Comparison of ENCODE assay signal across 20 mouse cellular contexts in the genomic region with DNA sequence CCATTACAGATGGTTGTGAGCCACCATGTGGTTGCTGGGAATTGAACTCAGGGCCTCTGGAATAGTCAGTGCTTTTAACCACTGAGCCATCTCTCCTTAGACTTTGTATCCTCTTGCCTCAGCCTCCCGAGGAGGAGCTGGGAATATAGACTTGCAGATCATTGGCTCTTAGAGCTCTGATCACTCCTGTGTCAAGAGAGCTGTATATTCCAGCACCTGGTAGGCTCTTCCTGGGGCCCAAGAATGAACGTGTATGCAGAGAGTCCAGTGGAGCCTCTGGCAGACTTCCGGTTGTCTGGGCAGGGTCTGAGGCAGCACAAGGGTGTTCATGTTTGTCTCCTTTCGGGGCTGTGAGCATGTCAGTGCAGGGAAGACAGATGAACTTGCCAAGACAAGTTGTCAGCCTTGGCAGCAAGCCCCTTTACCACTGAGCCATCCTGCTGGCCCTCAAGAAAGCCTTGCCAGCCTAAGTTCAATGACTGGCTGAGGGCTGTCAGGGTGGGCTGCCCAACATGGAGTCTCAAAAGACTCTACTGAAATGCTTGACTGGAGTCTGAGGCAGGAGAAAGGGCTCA. TPM values are rescaled to one million over a fixed set of nuclear protein-coding genes. Genes with fewer than 3 reads are reported as not detected.
DNase-seq lines count a peak whose midpoint lies in the region; ATAC-seq and TF ChIP-seq lines count a peak whose summit lies in the region.
"Had no signal": no experiment of that assay in that cellular context is flagged by ENCODE, and none has a peak within 500 bp of the region (broad histone marks: within the 10 kb centered on the region; RNA-seq: fewer than 3 reads in every experiment).

No protein-coding gene starts in this region.

- H3K27me3 ChIP-seq in hindbrain, postnatal 0 days (ENCODE audit: insufficient read depth, low read length), result no peaks in the 10 kb centered on the region
- no peaks in the 10 kb centered on the region for H3K27me3 ChIP-seq in hindbrain, embryonic 14.5 days (ENCODE audit: control insufficient read depth, insufficient read depth, low read length)
- H3K27me3 ChIP-seq in myocyte (ENCODE audit: control insufficient read depth, insufficient read depth, insufficient read length), result no peaks in the 10 kb centered on the region
- H3K27me3 ChIP-seq: embryonic facial prominence, embryonic 13.5 days; midbrain, embryonic 15.5 days had no signal

- H3K4me1 ChIP-seq in hindbrain, postnatal 0 days (ENCODE audit: insufficient read depth, low read length), result no peaks in the 10 kb centered on the region
- H3K4me1 ChIP-seq in hindbrain, embryonic 14.5 days (replicated peaks; ENCODE audit: control insufficient read depth, insufficient read depth, low read length), result no peaks in the 10 kb centered on the region
- H3K4me1 ChIP-seq: liver, embryonic 15.5 days; midbrain, embryonic 15.5 days had no signal

- TF ChIP-seq POLR2A in myocyte (IDR thresholded peaks at IDR 0.05; ENCODE audit: insufficient read length, low read depth), result no peak

- H3K4me3 ChIP-seq in hindbrain, postnatal 0 days (ENCODE audit: low read length), result no peak overlapping the region
- H3K4me3 ChIP-seq in hindbrain, embryonic 14.5 days (replicated peaks; ENCODE audit: low read length), result no peak overlapping the region
- peak overlapping the region; percentile 37 for H3K4me3 ChIP-seq in myocyte
- H3K4me3 ChIP-seq: embryonic facial prominence, embryonic 13.5 days; liver, embryonic 15.5 days; megakaryocyte, embryonic 14.5 days; midbrain, embryonic 15.5 days had no signal

- TF ChIP-seq CTCF in hindbrain, postnatal 0 days (IDR thresholded peaks at IDR 0.05; ENCODE audit: low read depth), result no peak

- H3K79me2 ChIP-seq in myocyte (ENCODE audit: control insufficient read depth, insufficient read depth), result peaks cover 6% of the 10 kb centered on the region

- no peak overlapping the region for H3K9ac ChIP-seq in hindbrain, postnatal 0 days (replicated peaks; ENCODE audit: low read length)
- H3K9ac ChIP-seq in hindbrain, embryonic 14.5 days, result no peak overlapping the region
- H3K9ac ChIP-seq: embryonic facial prominence, embryonic 13.5 days; liver, embryonic 15.5 days; midbrain, embryonic 15.5 days had no signal

- H3K27ac ChIP-seq in hindbrain, postnatal 0 days, result no peak overlapping the region
- H3K27ac ChIP-seq in hindbrain, embryonic 14.5 days, result no peak overlapping the region
- H3K27ac ChIP-seq: embryonic facial prominence, embryonic 13.5 days; liver, embryonic 15.5 days; midbrain, embryonic 15.5 days had no signal

- intact Hi-C loops in gastrocnemius, postnatal 36 days (cut with DNase I), result no loop called here

- H3ac ChIP-seq in myocyte (ENCODE audit: control insufficient read depth, insufficient read length), result no peak overlapping the region

- WGBS in hindbrain, postnatal 0 days, result 48% methylated on average over 4 of the region's 4 CpGs
- WGBS in hindbrain, embryonic 14.5 days, result 82% methylated on average over 4 of the region's 4 CpGs

- no peak overlapping the region for H3K4me2 ChIP-seq in hindbrain, postnatal 0 days (ENCODE audit: low read depth, low read length)
- H3K4me2 ChIP-seq in hindbrain, embryonic 14.5 days (replicated peaks), result no peak overlapping the region
- H3K4me2 ChIP-seq in myocyte (ENCODE audit: low read depth), result no peak overlapping the region
- H3K4me2 ChIP-seq: embryonic facial prominence, embryonic 13.5 days; liver, embryonic 15.5 days; midbrain, embryonic 15.5 days had no signal

- no peaks in the 10 kb centered on the region for H3K9me3 ChIP-seq in hindbrain, postnatal 0 days (ENCODE audit: low read length)
- no peaks in the 10 kb centered on the region for H3K9me3 ChIP-seq in hindbrain, embryonic 14.5 days (ENCODE audit: control insufficient read depth, low read length)
- H3K9me3 ChIP-seq: midbrain, embryonic 15.5 days had no signal

- H3K36me3 ChIP-seq in hindbrain, postnatal 0 days (ENCODE audit: insufficient read depth, low read length), result no peaks in the 10 kb centered on the region
- H3K36me3 ChIP-seq in hindbrain, embryonic 14.5 days (replicated peaks; ENCODE audit: control insufficient read depth, insufficient read depth), result no peaks in the 10 kb centered on the region
- H3K36me3 ChIP-seq in myocyte (ENCODE audit: control insufficient read depth, insufficient read depth), result no peaks in the 10 kb centered on the region
- H3K36me3 ChIP-seq: embryonic facial prominence, embryonic 13.5 days; liver, embryonic 15.5 days; midbrain, embryonic 15.5 days had no signal

- DNase-seq in gastrocnemius, postnatal 25 days, result peak; percentile 58
- no peak for DNase-seq in gastrocnemius, postnatal 36 days
- peak; percentile 21 for DNase-seq in hindbrain, postnatal 0 days (ENCODE audit: low spot score)
- no peak for DNase-seq in hindbrain, embryonic 14.5 days (ENCODE audit: low spot score)
- DNase-seq in R1 (ENCODE audit: low read depth, low spot score), result peak; percentile 64
- no peak for DNase-seq in embryo, embryonic 11 days
- DNase-seq: adrenal gland, adult 8-10 months; cerebellum, adult 11-12 months; kidney, adult 2 months; kidney, postnatal 25 days; layer of hippocampus, adult 9-11 months; thymus, postnatal 4 days had no signal

- no peak for ATAC-seq in hindbrain, postnatal 0 days
- no peak for ATAC-seq in hindbrain, embryonic 14.5 days (ENCODE audit: low FRiP score)
- ATAC-seq: lung, postnatal 0 days; midbrain, embryonic 15.5 days had no signal

TF ChIP-seq in myocyte, 11 proteins besides CTCF, POLR2A, EP300 and RAD21:
- no peak for TF ChIP-seq REST (IDR thresholded peaks at IDR 0.05; ENCODE audit: insufficient read depth, insufficient read length)

RNA-seq across cellular contexts. Expression of gene Trim63, which starts 0.8 kb away (rescaled TPM):
- total RNA-seq in gastrocnemius, postnatal 25 days (2021), result 100 to 1,000 TPM; 113 to 253 TPM
- 100 to 1,000 TPM; 241 to 268 TPM for total RNA-seq in gastrocnemius, postnatal 36 days (2021)
- total RNA-seq in hindbrain, postnatal 0 days (2014; rRNA removed), result 0.32 and 1.5 TPM in 2 replicates
- 0.84 and 1.1 TPM in 2 replicates for polyA plus RNA-seq in hindbrain, postnatal 0 days (2015; fragmentation: Nextera tagmentation; extraction: Ambion mirVana)
- polyA plus RNA-seq in hindbrain, embryonic 14.5 days (2014; fragmentation: Nextera tagmentation; extraction: Ambion mirVana), result 0.23 TPM in 1 of 2 replicates, not detected in the other
- polyA plus RNA-seq in myocyte (2012; fragmentation: generic; extraction: Trizol), result 29.1 TPM
- total RNA-seq: adrenal gland, adult 8-10 months had no signal

RNA-seq across cellular contexts. Expression of gene Pdik1l, which starts 26.5 kb away (rescaled TPM):
- total RNA-seq in gastrocnemius, postnatal 25 days (2021), result 1 to 10 TPM; 2.3 to 3.8 TPM
- total RNA-seq in gastrocnemius, postnatal 36 days (2021), result 1 to 10 TPM; 2.2 to 4.3 TPM
- total RNA-seq in hindbrain, postnatal 0 days (2014; rRNA removed), result 25.5 and 35.2 TPM in 2 replicates
- polyA plus RNA-seq in hindbrain, postnatal 0 days (2015; fragmentation: Nextera tagmentation; extraction: Ambion mirVana), result 23.3 and 24.8 TPM in 2 replicates
- polyA plus RNA-seq in hindbrain, embryonic 14.5 days (2014; fragmentation: Nextera tagmentation; extraction: Ambion mirVana), result 38.5 and 45.1 TPM in 2 replicates
- polyA plus RNA-seq in myocyte (2012; fragmentation: generic; extraction: Trizol), result 1.6 TPM

RNA-seq across cellular contexts. Expression of gene Slc30a2, which starts 28.8 kb away (rescaled TPM):
- total RNA-seq in gastrocnemius, postnatal 25 days (2021), result 1 to 10 TPM; 1.4 to 7.2 TPM
- total RNA-seq in gastrocnemius, postnatal 36 days (2021), result 10 to 100 TPM in 1 of 2 experiments, 1 to 10 TPM in 1; 3.8 to 22.3 TPM
- total RNA-seq in hindbrain, postnatal 0 days (2014; rRNA removed), result 0.43 TPM in 1 of 2 replicates, not detected in the other
- polyA plus RNA-seq in hindbrain, postnatal 0 days (2015; fragmentation: Nextera tagmentation; extraction: Ambion mirVana), result 0.09 and 0.18 TPM in 2 replicates
- 0.13 and 0.14 TPM in 2 replicates for polyA plus RNA-seq in hindbrain, embryonic 14.5 days (2014; fragmentation: Nextera tagmentation; extraction: Ambion mirVana)
- polyA plus RNA-seq in myocyte (2012; fragmentation: generic; extraction: Trizol), result 0.35 TPM
- polyA plus RNA-seq: C2C12; neural tube, embryonic 11.5 days had no signal

Comparison
In these comparisons a context has a peak if more than half of its experiments do, and no peak if none do; other contexts are left out.
1. DNase-seq: peak in gastrocnemius, postnatal 25 days (single experiment), hindbrain, postnatal 0 days (single experiment) and R1 (single experiment); none in gastrocnemius, postnatal 36 days (0 of 2), hindbrain, embryonic 14.5 days (single experiment) and embryo, embryonic 11 days (single experiment).
2. RNA of gene Trim63, which starts 0.8 kb away (total RNA-seq): 241 to 268 TPM in gastrocnemius, postnatal 36 days and 113 to 253 TPM in gastrocnemius, postnatal 25 days; 0.32 to 1.5 TPM in hindbrain, postnatal 0 days; every median in the first group is over 10 times any median in the second.